Mouse (Mus musculus): ENCODE data around the gene Rab5b.
A peak's percentile ranks its signal among the peaks of the same experiment; 100 is the strongest.
"Not testable (repeated sequence)": the region's sequence is repeated elsewhere in the genome, so short reads cannot be mapped to it uniquely, and the experiment has no call there.

The Rab5b gene

DNA sequence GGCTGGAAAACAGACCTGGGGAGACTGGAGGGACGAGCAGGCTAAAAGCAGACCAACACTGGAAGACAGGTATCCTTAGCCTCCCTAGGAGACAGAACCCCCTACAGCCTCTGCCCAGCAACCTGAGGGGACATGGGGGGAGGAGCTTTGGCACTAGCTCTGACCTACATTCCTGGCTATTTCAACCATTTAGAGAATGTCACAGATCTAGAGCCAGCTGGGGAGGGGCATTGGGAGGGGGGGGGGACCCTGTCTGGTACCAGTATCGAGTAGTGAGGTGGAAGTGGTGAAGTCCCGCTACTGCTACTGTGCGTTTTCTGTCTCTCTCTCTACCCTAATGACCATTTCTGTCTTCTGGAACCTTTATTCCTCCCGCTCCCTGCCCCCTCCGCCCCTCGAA, 54.2 kb downstream of the Rab5b start:
- DNase-seq = no peak

DNA sequence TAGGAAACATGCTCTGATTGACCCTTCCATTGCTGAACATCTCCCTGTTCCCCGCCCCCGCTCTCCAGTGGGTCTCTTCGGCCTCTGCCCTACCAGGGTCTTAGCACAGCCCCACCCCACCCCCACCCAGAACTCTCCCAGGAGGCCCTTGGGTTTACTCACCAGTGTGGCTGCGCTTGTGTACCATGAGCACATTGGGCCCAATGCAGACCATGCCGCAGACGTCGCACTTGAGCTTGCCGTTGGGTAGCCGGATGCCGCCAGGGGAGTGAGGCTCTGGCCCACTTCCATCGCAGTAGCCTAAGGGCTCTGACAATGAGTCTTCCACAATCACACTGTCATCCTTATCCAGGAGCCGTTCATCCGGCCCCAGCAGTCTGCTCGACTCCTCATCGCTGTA, 55.2 kb downstream of the Rab5b start:
- DNase-seq = no peak

DNA sequence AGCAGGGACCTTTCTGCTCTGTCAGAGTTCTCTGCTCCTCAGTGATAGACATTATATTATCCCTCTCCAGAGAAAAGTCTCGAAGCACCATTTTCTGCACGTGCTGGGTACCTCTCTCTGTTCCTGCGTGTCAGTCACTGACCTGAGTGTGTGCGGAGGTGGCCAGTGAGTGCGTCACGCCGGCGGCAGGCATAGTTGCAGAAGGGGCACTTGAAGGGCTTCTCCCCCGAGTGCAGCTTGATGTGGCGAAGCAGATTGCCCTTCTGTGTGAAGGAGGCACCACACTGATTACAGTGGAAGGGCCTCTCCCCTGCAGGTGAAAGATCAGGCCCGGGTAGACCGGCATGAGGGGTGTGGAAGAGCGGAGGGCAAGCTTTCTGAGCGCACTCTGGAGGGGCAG, 56.1 kb downstream of the Rab5b start:
- DNase-seq = no peak

DNA sequence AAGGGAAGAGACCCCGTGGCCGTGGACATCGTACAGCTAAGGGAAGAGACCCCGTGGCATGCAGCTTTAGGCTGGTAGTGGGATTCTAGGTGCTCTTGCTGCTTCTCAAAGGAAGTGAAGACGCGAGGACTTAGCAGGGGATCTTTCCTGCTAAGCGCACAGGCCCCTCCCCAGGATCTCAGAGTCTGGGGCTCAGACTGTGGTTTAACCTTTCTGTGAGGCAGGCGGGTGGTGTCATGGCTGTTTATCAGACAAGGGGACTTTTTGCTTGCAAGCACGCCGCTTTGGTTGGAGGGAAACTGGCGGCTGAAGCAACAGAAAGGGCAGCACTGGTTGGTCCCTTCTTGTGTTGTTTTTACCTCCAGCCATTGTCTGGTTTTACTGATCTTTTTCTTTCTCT, 59.1 kb downstream of the Rab5b start:
- peak; percentile 57 to 77 for DNase-seq

DNA sequence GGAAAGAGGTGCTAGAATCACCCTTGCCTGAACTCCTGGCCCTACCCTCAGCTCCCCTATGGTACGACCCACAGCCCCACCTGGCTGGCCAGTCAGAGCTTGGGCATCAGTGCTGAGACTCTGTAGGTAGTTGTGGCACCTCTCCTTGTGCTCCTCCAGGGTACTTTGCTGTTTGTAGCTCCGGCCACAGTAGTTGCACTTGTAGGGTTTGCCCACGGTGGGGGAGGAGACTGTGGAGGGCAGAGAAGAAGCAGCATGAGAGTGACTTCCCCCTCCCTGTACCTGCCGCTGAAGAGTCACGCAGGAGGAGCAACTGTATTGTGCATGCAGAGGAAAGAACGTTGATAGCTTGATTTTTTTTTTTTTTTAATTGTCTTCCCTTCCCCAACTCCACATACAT, 59.5 kb downstream of the Rab5b start:
- DNase-seq = peak; percentile 25 to 56

DNA sequence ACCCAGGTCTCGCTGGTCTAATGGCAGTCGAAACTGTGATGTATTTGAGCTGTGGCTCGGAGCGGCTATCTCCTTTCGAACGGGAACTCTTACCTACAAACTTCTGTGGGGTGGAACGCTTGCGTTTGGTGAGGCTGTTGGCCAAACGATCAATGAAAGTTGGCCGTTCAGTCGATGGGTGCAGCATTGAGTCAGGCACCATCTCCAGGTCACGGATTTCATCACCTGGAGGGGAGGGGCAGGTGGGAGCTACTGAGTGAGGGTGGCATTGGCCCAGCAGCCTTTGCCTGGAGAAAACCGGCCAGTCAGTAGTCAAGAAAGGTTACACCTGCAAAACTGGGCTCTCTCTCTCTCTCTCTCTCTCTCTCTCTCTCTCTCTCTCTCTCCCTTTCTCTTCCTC, 60.4 kb downstream of the Rab5b start:
- DNase-seq = no peak

DNA sequence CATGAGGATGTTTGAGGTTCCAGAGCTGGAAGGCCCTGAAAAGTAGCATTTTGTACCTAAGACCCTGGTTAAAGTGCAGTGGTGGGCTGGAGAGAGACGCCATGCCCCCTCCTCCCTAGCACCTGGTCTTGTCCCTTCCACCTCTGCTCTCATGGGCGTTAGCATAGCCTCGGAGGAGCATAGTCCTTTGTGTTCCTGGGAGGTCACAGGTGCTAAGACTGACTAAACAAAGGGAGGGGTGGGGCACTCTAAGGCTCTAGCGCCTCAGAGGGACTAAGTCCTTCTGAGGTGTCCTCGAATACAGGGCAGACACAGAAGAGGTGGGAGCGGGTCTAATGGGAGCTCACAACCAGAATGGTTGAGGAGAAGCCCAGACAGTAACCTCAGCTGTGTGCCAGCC, 64.5 kb downstream of the Rab5b start:
- DNase-seq = no peak

DNA sequence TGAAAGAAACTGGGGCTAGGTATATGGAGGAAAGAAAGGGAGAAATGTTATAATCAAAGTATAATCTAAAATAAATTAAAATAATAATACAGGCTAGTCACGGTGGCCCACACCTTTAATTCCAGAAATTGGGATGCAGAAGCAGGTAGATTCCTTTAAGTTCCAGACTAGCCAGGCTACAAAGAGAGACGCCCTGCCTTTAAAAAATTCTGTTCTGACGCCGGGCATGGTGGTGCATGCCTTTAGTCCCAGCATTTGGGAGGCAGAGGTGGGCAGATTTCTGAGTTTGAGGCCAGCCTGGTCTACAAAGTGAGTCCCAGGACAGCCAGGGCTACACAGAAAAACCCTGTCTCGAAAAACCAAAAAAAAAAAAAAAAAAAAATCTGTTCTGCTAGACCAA, 65.8 kb downstream of the Rab5b start:
- not testable (repeated sequence) for DNase-seq

DNA sequence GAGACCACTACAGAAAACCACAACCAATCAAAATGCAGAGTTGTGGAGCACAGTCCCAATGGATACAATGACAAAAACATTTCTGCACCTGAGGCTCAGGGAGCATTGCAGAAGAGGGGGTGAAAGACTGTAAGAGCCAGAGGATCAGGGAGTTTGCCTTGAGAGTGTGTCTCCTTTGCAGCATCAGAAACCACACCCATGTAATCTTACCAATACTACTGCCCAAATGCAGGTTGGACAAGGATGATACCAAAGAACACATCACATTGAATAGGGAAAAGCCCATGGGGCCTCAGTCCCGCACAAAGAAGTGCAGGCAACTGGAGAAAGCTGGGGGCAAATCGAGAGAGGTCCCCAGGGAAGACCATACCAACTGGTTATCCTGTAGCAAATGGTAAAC, 66.3 kb downstream of the Rab5b start:
- DNase-seq = no peak

DNA sequence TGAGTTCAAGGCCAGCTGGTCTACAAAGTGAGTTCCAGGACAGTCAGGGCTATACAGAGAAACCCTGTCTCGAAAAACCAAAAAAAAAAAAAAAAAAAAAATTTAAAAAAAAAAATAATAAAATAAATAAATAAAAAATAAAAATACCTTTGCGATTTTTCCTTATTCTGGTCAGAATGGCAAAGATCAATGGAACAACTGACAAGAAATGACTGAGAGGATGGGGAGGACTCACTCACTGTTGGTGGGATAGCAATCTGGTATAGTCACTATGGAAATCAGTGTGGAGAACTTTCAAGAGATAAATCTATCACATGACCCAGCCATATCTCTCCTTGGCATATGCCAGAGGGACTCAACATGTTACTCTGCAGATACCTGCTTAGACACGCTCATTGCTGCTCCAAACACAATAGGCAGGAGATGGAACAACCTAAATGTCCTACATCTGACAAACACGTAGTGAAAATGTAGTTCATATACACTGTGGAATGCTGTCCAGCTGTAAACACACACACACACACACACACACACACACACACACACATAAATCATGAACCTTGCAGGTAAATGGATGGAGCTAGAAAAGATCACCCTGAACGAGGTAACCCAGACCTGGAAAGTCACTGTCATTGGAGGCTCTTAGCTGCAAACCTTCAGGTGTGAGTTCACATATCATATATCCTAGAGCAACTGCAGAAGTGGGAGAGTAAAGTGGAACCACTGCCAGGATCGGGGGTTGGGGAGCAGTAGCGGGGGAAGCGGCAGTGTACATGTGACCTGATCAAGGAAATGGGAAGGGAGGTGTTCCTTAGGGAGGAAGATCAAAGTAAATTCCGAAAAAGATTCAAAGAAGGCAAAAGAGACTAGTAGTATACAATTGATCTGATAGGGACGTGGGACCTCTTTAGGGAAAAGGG, 68.4 kb downstream of the Rab5b start:
- DNase-seq = no peak

All from thymus, adult 18-20 months (tissue).